Mouse (Mus musculus) T-helper 1 cell (primary cell): Measurements from ENCODE around the gene Mrap2.

Experiments used
- in situ Hi-C: fragments of 300-600 bp; cut with MboI, MseI; formaldehyde crosslinking; loops from one replicate; pipeline ENCODE4 v1.15.1; 2025; ENCODE audit warnings: high pct_unique_total_duplicates

Gene Mrap2

DNA sequence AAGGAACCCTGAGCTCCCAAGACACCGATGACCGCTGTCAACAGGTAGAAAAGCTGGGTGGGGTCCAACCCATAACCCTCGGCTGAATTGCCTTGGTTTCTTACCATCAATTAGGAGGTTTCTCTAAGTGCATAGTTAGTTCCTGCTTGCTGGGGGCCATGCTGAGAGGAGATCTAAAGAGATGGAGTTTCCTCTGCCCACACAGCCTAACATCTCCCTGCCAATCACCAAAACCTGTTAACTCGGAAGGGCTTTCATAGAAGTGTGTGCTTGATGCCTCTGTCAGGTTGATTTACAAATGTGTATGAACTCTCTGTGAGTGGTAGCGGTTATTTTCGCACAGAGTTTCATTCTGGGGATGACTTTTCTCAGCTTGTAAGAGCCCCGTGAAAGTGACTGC lies 34.4 kb downstream of the Mrap2 start:
- in situ Hi-C loops: loop anchor here (10.0 kb wide), 1 partner anchor 824 kb away; no protein-coding TSS in a partner anchor

DNA sequence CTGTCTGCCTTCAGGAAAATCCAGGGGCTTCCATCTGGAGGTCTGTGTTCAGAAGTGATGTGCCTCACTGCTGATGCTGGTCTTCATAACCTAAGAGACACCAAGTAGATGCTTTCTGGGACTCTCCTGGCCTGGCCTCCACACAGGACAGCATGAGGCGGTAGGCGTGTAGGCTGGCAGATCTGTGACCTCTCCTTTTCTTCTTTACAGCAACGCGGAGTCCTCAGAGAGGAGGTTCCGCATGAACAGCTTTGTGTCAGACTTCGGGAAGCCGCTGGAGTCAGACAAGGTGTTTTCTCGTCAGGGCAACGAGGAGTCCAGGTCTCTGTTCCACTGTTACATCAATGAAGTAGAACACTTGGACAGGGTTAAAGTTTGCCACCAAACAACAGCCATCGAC lies 38.1 kb downstream of the Mrap2 start:
- in situ Hi-C loops: no loop called here

DNA sequence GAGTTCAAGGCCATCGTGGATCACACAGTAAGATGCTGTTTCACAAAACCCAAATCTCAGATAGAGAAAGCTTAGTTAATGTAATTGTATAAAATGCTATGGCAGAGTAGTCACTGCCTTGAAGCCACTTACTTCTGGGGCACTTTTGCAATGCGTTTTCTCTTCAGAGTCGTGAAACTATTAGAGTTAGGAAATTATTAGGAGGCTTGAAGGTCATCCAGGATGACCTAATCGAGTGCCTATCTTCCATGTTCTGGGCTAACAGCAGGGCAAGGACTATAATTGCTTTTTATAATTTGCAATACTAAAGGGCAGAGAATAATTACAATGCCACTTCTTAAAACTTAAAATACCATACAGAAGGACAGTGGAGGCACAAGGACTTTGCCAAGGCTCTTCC lies 43.2 kb downstream of the Mrap2 start:
- in situ Hi-C loops: no loop called here

DNA sequence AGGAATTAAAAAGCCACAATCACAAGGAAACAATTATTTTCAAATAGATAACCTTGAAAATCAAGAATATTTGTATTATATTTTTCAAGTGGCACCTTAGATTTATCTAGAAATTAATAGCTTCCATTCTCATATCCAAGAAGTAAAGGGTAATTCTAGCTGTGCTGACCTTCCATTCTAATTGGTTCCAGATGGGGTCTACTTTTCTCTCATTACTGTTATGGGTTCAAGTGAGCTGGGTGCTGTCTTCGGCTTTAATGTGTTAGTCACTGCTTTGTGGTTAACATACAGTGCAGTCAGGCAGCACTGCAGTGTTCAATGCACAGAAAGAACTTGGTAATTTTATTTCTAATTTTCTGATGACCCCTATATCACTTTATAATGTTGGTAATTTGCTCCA lies 49.6 kb downstream of the Mrap2 start:
- in situ Hi-C loops: no loop called here

DNA sequence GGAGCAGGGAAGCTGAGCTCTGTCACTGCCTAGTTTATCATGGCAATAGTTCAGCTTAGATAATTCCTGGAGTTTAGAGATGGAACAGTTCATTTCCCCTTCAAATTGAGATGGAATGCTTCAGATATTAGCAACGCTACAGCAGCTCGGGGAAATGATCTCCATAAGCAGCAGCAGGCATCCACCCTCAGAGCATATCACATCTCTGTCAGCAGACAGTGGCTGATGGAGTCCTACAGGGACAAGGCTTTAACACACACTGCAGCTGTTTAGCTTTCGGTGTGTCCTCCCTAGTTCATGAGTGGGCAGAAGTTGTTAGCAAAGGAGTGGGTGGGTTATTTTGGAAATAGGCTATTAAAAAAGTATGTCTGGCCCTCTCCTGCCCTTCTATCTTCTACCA lies 53.2 kb downstream of the Mrap2 start:
- in situ Hi-C loops: no loop called here

DNA sequence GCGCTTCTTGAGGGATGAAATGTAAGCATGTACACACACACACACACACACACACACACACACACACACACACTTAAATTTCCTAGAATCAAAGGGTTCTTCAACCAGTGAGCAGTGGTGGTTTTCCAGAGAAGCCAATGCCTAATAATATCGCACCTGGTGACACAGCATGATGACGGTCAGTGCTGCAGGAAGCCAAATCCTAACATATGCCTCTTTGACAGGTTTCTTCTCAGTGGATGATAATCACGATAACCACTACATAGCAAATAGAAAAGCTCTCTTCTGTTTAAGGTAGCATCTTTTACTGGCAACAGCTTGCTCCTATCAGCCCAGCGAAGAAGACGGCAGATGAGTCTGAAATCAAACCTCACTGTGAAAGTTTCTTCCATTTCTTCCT lies 53.9 kb downstream of the Mrap2 start:
- in situ Hi-C loops: no loop called here

DNA sequence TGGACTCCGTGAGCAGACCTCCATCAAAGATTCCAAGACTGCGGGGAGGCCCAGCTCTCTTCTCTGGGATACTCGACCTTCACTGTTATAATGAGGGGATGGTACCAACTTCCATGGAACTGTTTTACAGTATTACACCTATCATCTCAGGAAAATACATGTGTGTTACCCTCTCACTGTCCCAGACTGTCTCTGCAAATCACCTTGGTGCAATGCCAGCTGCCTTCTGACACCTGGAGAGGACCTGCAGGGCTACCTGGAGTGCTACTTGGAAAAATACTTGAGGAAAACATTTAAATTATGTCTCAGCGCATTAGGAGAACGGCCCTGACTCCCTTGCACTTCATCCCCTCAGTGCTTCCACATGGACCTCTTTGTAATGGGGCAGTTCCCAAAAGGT lies 56.3 kb downstream of the Mrap2 start:
- in situ Hi-C loops: no loop called here

DNA sequence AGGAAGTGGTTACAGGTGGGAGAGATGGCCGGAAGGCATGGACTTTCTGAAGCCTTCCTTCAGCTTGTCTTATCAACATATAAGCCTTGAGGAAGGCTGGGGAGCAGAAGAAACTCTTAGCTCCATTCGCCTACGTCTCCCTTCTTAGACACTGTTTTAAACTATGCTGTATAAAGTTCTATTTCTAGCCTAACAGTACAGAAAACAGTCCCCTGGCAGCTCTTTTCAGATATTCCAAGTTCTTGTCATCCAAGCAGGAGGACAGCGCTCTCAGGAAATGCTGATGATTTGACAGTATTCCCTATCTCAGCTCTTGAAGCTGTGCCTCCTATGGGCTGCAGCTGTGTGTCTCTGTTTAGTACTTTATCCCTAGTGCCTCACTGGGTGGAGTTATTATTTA lies 56.8 kb downstream of the Mrap2 start:
- in situ Hi-C loops: no loop called here

DNA sequence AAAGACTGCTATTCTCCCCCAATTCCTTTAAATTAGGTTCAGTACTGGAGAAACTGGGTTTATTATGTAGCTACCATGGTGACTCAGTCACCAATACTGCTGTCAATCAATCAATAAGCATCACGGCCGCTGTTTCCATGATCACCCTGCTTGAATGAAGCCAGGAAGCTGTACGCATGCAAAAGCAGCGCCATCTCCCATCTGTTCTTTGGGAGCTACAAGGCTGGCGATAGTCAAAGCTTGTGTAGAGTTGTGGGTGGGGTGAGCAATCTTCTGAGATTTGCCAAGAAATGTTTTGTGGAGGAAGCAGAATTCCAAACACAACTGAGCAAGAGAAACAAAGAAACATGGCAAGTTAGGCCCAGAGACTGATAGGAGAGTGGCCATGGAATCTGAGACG lies 58.3 kb downstream of the Mrap2 start:
- in situ Hi-C loops: no loop called here

DNA sequence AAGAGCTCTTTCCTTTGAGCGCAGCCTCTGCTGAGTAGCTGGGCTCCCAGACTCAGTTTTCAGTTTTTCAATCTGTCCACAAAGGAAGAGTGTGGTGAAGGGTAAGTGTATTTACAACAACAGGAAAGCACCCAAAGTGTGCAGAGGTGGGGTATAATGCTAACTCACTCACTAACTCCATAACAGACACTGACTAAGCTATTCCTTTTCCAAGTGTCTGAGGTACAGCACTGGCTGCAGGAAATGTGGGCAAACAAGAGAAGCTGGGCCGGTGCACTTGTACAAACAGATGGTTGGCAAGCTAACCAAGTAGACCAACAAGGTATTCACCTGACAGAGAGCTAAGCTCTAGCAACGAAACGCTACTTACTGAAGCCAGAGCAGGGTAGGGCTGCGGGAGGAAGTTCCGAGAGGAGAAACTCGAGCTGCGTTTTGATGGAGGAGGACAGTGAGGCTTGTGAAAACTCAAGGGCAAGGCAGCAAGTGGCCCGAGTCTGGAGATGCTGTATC lies 66.8 kb downstream of the Mrap2 start:
- in situ Hi-C loops: loop anchor here (10.0 kb wide), 1 partner anchor 1496 kb away; no protein-coding TSS in a partner anchor

DNA sequence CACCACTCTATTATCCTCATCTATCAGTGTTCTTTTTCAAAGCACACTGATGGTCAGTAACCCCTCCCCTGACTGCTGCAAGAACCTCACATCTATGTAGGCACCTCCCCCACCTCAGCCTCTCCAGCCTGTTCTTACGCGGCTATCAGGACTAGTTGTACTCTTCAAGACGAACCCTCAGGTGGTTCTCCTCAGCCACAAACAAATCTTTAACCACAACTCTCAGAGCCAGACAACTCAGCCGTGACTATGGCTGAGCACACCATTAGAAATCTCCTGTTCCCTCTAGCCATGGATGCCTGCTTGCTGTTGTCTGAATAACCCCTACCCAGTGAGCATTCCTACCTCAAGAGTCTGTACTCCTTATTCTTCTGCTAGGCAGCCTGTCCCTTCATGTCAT lies 69.1 kb downstream of the Mrap2 start:
- in situ Hi-C loops: loop anchor here (10.0 kb wide), 1 partner anchor 1498 kb away; no protein-coding TSS in a partner anchor
